Mouse (Mus musculus) liver, postnatal 0 days (tissue): ENCODE measurements around the gene Inhbe.
"Not testable (repeated sequence)": the region's sequence is repeated elsewhere in the genome, so short reads cannot be mapped to it uniquely, and the experiment has no call there.

Experiments used
- CTCF ChIP-seq: sonication (generic); IDR thresholded peaks from 2 replicates; pipeline ENCODE4 v1.5.1; 2016; ENCODE audit warnings: antibody characterized with exemption, low read depth
- EP300 ChIP-seq: IDR thresholded peaks from 2 replicates; pipeline ENCODE4 v1.6.1; 2016; ENCODE audit warnings: antibody characterized with exemption, low read depth, mild to moderate bottlenecking

DNA sequence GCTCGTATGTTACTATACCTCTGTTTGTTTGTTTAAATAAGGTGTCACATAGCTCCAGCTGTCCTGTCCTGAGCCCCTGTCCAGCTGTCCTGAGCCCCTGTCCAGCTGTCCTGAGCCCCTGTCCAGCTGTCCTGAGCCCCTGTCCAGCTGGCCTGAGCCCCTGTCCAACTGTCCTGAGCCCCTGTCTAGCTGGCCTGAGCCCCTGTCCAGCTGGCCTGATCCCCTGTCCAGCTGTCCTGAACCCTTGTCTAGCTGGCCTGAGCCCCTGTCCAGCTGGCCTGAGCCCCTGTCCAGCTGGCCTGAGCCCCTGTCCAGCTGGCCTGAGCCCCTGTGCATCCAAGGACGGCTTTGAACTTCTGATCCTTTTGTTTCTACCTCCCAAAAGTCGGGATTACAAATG, 45.0 kb downstream of the Inhbe start:
- not testable (repeated sequence) for TF ChIP-seq CTCF, EP300
